Comparison of ENCODE assay signal across 8 mouse cellular contexts in genomic region chr15:102099771-102100160, GRCm38 (mm10). TPM values are rescaled to one million over a fixed set of nuclear protein-coding genes. Genes with fewer than 3 reads are reported as not detected.
DNase-seq lines count a peak whose midpoint lies in the region; ATAC-seq and TF ChIP-seq lines count a peak whose summit lies in the region.

No protein-coding gene starts in this region.

- peak overlapping the region; percentile 73 for H3K4me3 ChIP-seq in heart, embryonic 16.5 days (ENCODE audit: low read length)
- peak overlapping the region; percentile 60 for H3K4me3 ChIP-seq in MEL (ENCODE audit: control insufficient read depth in 1 of 2, insufficient read depth in 1 of 2, low read depth in 2 of 2, low read length in 2 of 2)
- H3K4me3 ChIP-seq in hindbrain, embryonic 11.5 days (ENCODE audit: low read depth, low read length): peak overlapping the region; percentile 44
- H3K4me3 ChIP-seq in midbrain, embryonic 10.5 days: peak overlapping the region; percentile 63

- H3K4me2 ChIP-seq in heart, embryonic 16.5 days (ENCODE audit: low read depth, low read length): peak overlapping the region; percentile 97
- H3K4me2 ChIP-seq in hindbrain, embryonic 11.5 days (replicated peaks; ENCODE audit: low read depth, low read length): peak overlapping the region; percentile 87

- peak overlapping the region; percentile 88 for H3K9ac ChIP-seq in heart, embryonic 16.5 days (ENCODE audit: low read length)
- peak overlapping the region; percentile 76 for H3K9ac ChIP-seq in MEL (ENCODE audit: control insufficient read depth, low read depth, low read length, poor library complexity, severe bottlenecking)
- H3K9ac ChIP-seq in hindbrain, embryonic 11.5 days (ENCODE audit: low read depth, low read length): peak overlapping the region; percentile 50

- no peak for ATAC-seq in heart, embryonic 16.5 days (replicated peaks; ENCODE audit: extremely low read depth, insufficient read depth, low FRiP score)
- no peak for ATAC-seq in hindbrain, embryonic 11.5 days (ENCODE audit: low FRiP score)

- no peaks in the 10 kb centered on the region for H3K27me3 ChIP-seq in heart, embryonic 16.5 days (ENCODE audit: control insufficient read depth, insufficient read depth, low read length)
- no peaks in the 10 kb centered on the region for H3K27me3 ChIP-seq in MEL (ENCODE audit: control insufficient read depth in 1 of 2, insufficient read depth in 2 of 2, low read length in 2 of 2)
- H3K27me3 ChIP-seq in hindbrain, embryonic 11.5 days (ENCODE audit: control insufficient read depth, insufficient read depth, low read length): 0 out of 2 replicates have a peak, but pooled peaks cover 5% of the 10 kb centered on the region
- H3K27me3 ChIP-seq in midbrain, embryonic 10.5 days (ENCODE audit: low read depth, poor library complexity, severe bottlenecking): peaks cover 73% of the 10 kb centered on the region

- TF ChIP-seq CTCF in MEL (IDR thresholded peaks at IDR 0.05 in 2 of 3, conservative IDR thresholded peaks at IDR 0.05 in 1 of 3; ENCODE audit: control insufficient read depth in 1 of 3, insufficient read depth in 1 of 3, low read depth in 2 of 3, low read length in 3 of 3, poor library complexity in 1 of 3, severe bottlenecking in 1 of 3): no peak

- DNase-seq in heart, adult 8-10 months (ENCODE audit: low spot score): no peak
- DNase-seq in MEL (ENCODE audit: low read depth, low spot score): no peak
- no peak for DNase-seq in hindbrain, embryonic 11.5 days (ENCODE audit: low spot score)
- no peak for DNase-seq in midbrain, embryonic 10.5 days (ENCODE audit: low spot score)
- DNase-seq in frontal cortex, postnatal 10 days (ENCODE audit: low spot score in 2 of 2): no peak
- no peak for DNase-seq in spleen, postnatal 36 days (ENCODE audit: low spot score in 2 of 2)
- no peak for DNase-seq in cerebellum, adult 11-12 months

- peak overlapping the region; percentile 98 for H3K27ac ChIP-seq in heart, embryonic 16.5 days (ENCODE audit: low read length)
- peak overlapping the region; percentile 6; the same call in 1 of the 2 replicates for H3K27ac ChIP-seq in MEL (ENCODE audit: control insufficient read depth, low read depth, low read length)
- no peak overlapping the region for H3K27ac ChIP-seq in hindbrain, embryonic 11.5 days (ENCODE audit: low read depth, low read length)
- peak overlapping the region; percentile 83 for H3K27ac ChIP-seq in midbrain, embryonic 10.5 days (replicated peaks)

- no peak for TF ChIP-seq RAD21 in MEL (IDR thresholded peaks at IDR 0.05; ENCODE audit: low read depth, low read length)

- 21% methylated on average over 8 of the region's 8 CpGs for WGBS in heart, embryonic 16.5 days
- WGBS in hindbrain, embryonic 11.5 days: 22% methylated on average over 8 of the region's 8 CpGs
- 25% methylated on average over 8 of the region's 8 CpGs for WGBS in midbrain, embryonic 10.5 days

- H3K9me3 ChIP-seq in heart, embryonic 16.5 days (replicated peaks; ENCODE audit: control insufficient read depth, low read length): no peaks in the 10 kb centered on the region
- no peaks in the 10 kb centered on the region for H3K9me3 ChIP-seq in MEL (replicated peaks; ENCODE audit: insufficient read depth, low read length)
- no peaks in the 10 kb centered on the region for H3K9me3 ChIP-seq in hindbrain, embryonic 11.5 days (ENCODE audit: control insufficient read depth, low read length)
- H3K9me3 ChIP-seq in midbrain, embryonic 10.5 days (replicated peaks): no peaks in the 10 kb centered on the region

- H3K79me2 ChIP-seq in MEL (ENCODE audit: control insufficient read depth, insufficient read depth, low read length, poor library complexity): no peaks in the 10 kb centered on the region; the same call in 1 of the 2 replicates

- TF ChIP-seq POLR2A in MEL (IDR thresholded peaks at IDR 0.05; ENCODE audit: control insufficient read depth in 1 of 2, insufficient read depth in 1 of 2, low read depth in 1 of 2, low read length in 2 of 2, poor library complexity in 1 of 2): no peak

- peaks cover 59% of the 10 kb centered on the region for H3K4me1 ChIP-seq in heart, embryonic 16.5 days (ENCODE audit: control insufficient read depth, insufficient read depth, low read length)
- peaks cover 0 to 21% of the 10 kb centered on the region in 2 experiments; a peak in 3 of 4 replicates for H3K4me1 ChIP-seq in MEL (ENCODE audit: control insufficient read depth in 1 of 2, insufficient read depth in 2 of 2, low read length in 2 of 2)
- peaks cover 16% of the 10 kb centered on the region for H3K4me1 ChIP-seq in hindbrain, embryonic 11.5 days (replicated peaks; ENCODE audit: control insufficient read depth, insufficient read depth, low read length)
- peaks cover 67% of the 10 kb centered on the region for H3K4me1 ChIP-seq in midbrain, embryonic 10.5 days

- peaks cover 16% of the 10 kb centered on the region for H3K36me3 ChIP-seq in heart, embryonic 16.5 days (ENCODE audit: control insufficient read depth, insufficient read depth)
- peaks cover 4 to 9% of the 10 kb centered on the region in 2 experiments for H3K36me3 ChIP-seq in MEL (ENCODE audit: control insufficient read depth in 1 of 2, insufficient read depth in 2 of 2, low read length in 2 of 2)
- no peaks in the 10 kb centered on the region; the same call in 1 of the 2 replicates for H3K36me3 ChIP-seq in hindbrain, embryonic 11.5 days (ENCODE audit: control insufficient read depth, insufficient read depth, low read length)
- peaks cover 37% of the 10 kb centered on the region for H3K36me3 ChIP-seq in midbrain, embryonic 10.5 days

- TF ChIP-seq EP300 in MEL (IDR thresholded peaks at IDR 0.05; ENCODE audit: low read depth in 1 of 2, low read length in 2 of 2): no peak

TF ChIP-seq in MEL, 35 proteins besides CTCF, POLR2A, EP300 and RAD21:
- TF ChIP-seq SIN3A (IDR thresholded peaks at IDR 0.05; ENCODE audit: low read length) (0 out of 2 replicates have a peak, but pooled peaks have one; percentile 38), NELFE (IDR thresholded peaks at IDR 0.05; ENCODE audit: low read depth, low read length) (no peak; the same call in 1 of the 2 replicates), MXI1 (IDR thresholded peaks at IDR 0.05; ENCODE audit: low read depth, low read length) (0 out of 2 replicates have a peak, but pooled peaks have one; percentile 4)

RNA-seq across cellular contexts. Expression of gene Tns2, which starts 0.4 kb away (rescaled TPM):
- 33.2 and 35.1 TPM in 2 replicates for polyA plus RNA-seq in heart, embryonic 16.5 days (2015; fragmentation: Nextera tagmentation; extraction: Ambion mirVana)
- 100 to 1,000 TPM; 123 to 146 (median 133) TPM for total RNA-seq in heart, adult 8-10 months (2022)
- total RNA-seq in MEL (2012; rRNA removed): 0.16 and 0.42 TPM in 2 replicates
- polyA plus RNA-seq in MEL (2012; ENCODE audit: insufficient read depth in 1 of 2, insufficient read length in 2 of 2, low read depth in 1 of 2, low replicate concordance in 2 of 2, missing spikeins in 1 of 2): 1 to 10 TPM in 1 of 2 experiments, not detected in 1; 3.1 TPM
- polyA plus RNA-seq in hindbrain, embryonic 11.5 days (2014; fragmentation: Nextera tagmentation; extraction: Ambion mirVana): 8.0 and 11.8 TPM in 2 replicates
- 8.9 and 9.4 TPM in 2 replicates for polyA plus RNA-seq in midbrain, embryonic 10.5 days (2016; fragmentation: Nextera tagmentation; extraction: Ambion mirVana)

RNA-seq across cellular contexts. Expression of gene Eif4b, which starts 26.2 kb away (rescaled TPM):
- polyA plus RNA-seq in heart, embryonic 16.5 days (2015; fragmentation: Nextera tagmentation; extraction: Ambion mirVana): 71.5 and 75.0 TPM in 2 replicates
- total RNA-seq in heart, adult 8-10 months (2022): 100 to 1,000 TPM; 161 to 190 (median 169) TPM
- total RNA-seq in MEL (2012; rRNA removed): 561 and 633 TPM in 2 replicates
- 100 to 1,000 TPM; 464 to 790 TPM for polyA plus RNA-seq in MEL (2012; ENCODE audit: insufficient read depth in 1 of 2, insufficient read length in 2 of 2, low read depth in 1 of 2, low replicate concordance in 2 of 2, missing spikeins in 1 of 2)
- polyA plus RNA-seq in hindbrain, embryonic 11.5 days (2014; fragmentation: Nextera tagmentation; extraction: Ambion mirVana): 85.0 and 103 TPM in 2 replicates
- polyA plus RNA-seq in midbrain, embryonic 10.5 days (2016; fragmentation: Nextera tagmentation; extraction: Ambion mirVana): 113 and 125 TPM in 2 replicates

RNA-seq across cellular contexts. Expression of gene Spryd3, which starts 36.3 kb away (rescaled TPM):
- polyA plus RNA-seq in heart, embryonic 16.5 days (2015; fragmentation: Nextera tagmentation; extraction: Ambion mirVana): 19.8 and 21.8 TPM in 2 replicates
- total RNA-seq in heart, adult 8-10 months (2022): 10 to 100 TPM; 13.2 to 16.8 (median 15.6) TPM
- total RNA-seq in MEL (2012; rRNA removed): 26.5 and 29.3 TPM in 2 replicates
- polyA plus RNA-seq in MEL (2012; ENCODE audit: insufficient read depth in 1 of 2, insufficient read length in 2 of 2, low read depth in 1 of 2, low replicate concordance in 2 of 2, missing spikeins in 1 of 2): 10 to 100 TPM in 1 of 2 experiments, not detected in 1; 35.4 TPM
- polyA plus RNA-seq in hindbrain, embryonic 11.5 days (2014; fragmentation: Nextera tagmentation; extraction: Ambion mirVana): 10.1 and 11.9 TPM in 2 replicates
- polyA plus RNA-seq in midbrain, embryonic 10.5 days (2016; fragmentation: Nextera tagmentation; extraction: Ambion mirVana): 13.7 and 15.5 TPM in 2 replicates

RNA-seq across cellular contexts. Expression of gene Igfbp6, which starts 44.4 kb away (rescaled TPM):
- 11.9 and 15.0 TPM in 2 replicates for polyA plus RNA-seq in heart, embryonic 16.5 days (2015; fragmentation: Nextera tagmentation; extraction: Ambion mirVana)
- 10 to 100 TPM; 20.6 to 52.4 (median 26.0) TPM for total RNA-seq in heart, adult 8-10 months (2022)
- 0.65 and 1.1 TPM in 2 replicates for total RNA-seq in MEL (2012; rRNA removed)
- 1 to 10 TPM in 1 of 2 experiments, not detected in 1; 1.8 TPM for polyA plus RNA-seq in MEL (2012; ENCODE audit: insufficient read depth in 1 of 2, insufficient read length in 2 of 2, low read depth in 1 of 2, low replicate concordance in 2 of 2, missing spikeins in 1 of 2)
- polyA plus RNA-seq in hindbrain, embryonic 11.5 days (2014; fragmentation: Nextera tagmentation; extraction: Ambion mirVana): 0.31 TPM in 1 of 2 replicates, not detected in the other
- 0.32 and 0.38 TPM in 2 replicates for polyA plus RNA-seq in midbrain, embryonic 10.5 days (2016; fragmentation: Nextera tagmentation; extraction: Ambion mirVana)

RNA-seq across cellular contexts. Expression of gene Soat2, which starts 50.6 kb away (rescaled TPM):
- polyA plus RNA-seq in heart, embryonic 16.5 days (2015; fragmentation: Nextera tagmentation; extraction: Ambion mirVana): 0.24 and 0.42 TPM in 2 replicates
- under 1 TPM in 3 of 4 experiments, not detected in 1; 0.11 to 0.13 (median 0.12) TPM for total RNA-seq in heart, adult 8-10 months (2022)
- 20.0 and 31.0 TPM in 2 replicates for total RNA-seq in MEL (2012; rRNA removed)
- 10 to 100 TPM in 1 of 2 experiments, not detected in 1; 44.8 TPM for polyA plus RNA-seq in MEL (2012; ENCODE audit: insufficient read depth in 1 of 2, insufficient read length in 2 of 2, low read depth in 1 of 2, low replicate concordance in 2 of 2, missing spikeins in 1 of 2)
- polyA plus RNA-seq in hindbrain, embryonic 11.5 days (2014; fragmentation: Nextera tagmentation; extraction: Ambion mirVana): 0.13 and 0.17 TPM in 2 replicates
- 0.14 and 0.20 TPM in 2 replicates for polyA plus RNA-seq in midbrain, embryonic 10.5 days (2016; fragmentation: Nextera tagmentation; extraction: Ambion mirVana)
